Mouse (Mus musculus): Measurements from ENCODE around the gene Rab11fip3. TPM values are rescaled to one million over a fixed set of nuclear protein-coding genes. Genes with fewer than 3 reads are reported as not detected.
A peak's percentile ranks its signal among the peaks of the same experiment; 100 is the strongest.
"Not testable (repeated sequence)": the region's sequence is repeated elsewhere in the genome, so short reads cannot be mapped to it uniquely, and the experiment has no call there.

Gene Rab11fip3
- polyA plus RNA-seq, 1 experiment from 2014 or later, result 8.2 TPM

- H3K4me2 ChIP-seq (ENCODE audit: low read depth, low read length), result no peak overlapping the region
- peaks cover 26% of the 10 kb centered on the region for H3K4me1 ChIP-seq (ENCODE audit: control insufficient read depth, insufficient read depth, low read length)
- no peak overlapping the region for H3K9ac ChIP-seq (ENCODE audit: low read length)
- ATAC-seq (replicated peaks; ENCODE audit: extremely low read depth, insufficient read depth, low FRiP score), result no peak
- H3K9me3 ChIP-seq (replicated peaks; ENCODE audit: control insufficient read depth, low read length), result no peaks in the 10 kb centered on the region
- no peaks in the 10 kb centered on the region for H3K36me3 ChIP-seq (ENCODE audit: control insufficient read depth, insufficient read depth)
- WGBS, result 56% methylated on average over 8 of the region's 8 CpGs
- no peak overlapping the region for H3K27ac ChIP-seq (ENCODE audit: low read length)
- no peak overlapping the region for H3K4me3 ChIP-seq (ENCODE audit: low read length)
- H3K27me3 ChIP-seq (ENCODE audit: control insufficient read depth, insufficient read depth, low read length), result no peaks in the 10 kb centered on the region
Observed at GRCm38 (mm10) chr17:26048118-26048517, 21.2 kb downstream of the Rab11fip3 start.

GRCm38 (mm10) chr17:26046253-26046997, 22.9 kb downstream of the Rab11fip3 start:
- H3K9ac ChIP-seq (ENCODE audit: low read length), result no peak overlapping the region

GRCm38 (mm10) chr17:26045285-26045684, 24.1 kb downstream of the Rab11fip3 start:
- WGBS, result 49% methylated on average over 4 of the region's 4 CpGs
- peaks cover 41% of the 10 kb centered on the region for H3K4me1 ChIP-seq (ENCODE audit: control insufficient read depth, insufficient read depth, low read length)
- H3K4me3 ChIP-seq (ENCODE audit: low read length), result no peak overlapping the region
- H3K9ac ChIP-seq (ENCODE audit: low read length), result no peak overlapping the region
- H3K27ac ChIP-seq (ENCODE audit: low read length), result no peak overlapping the region
- no peaks in the 10 kb centered on the region for H3K9me3 ChIP-seq (replicated peaks; ENCODE audit: control insufficient read depth, low read length)
- ATAC-seq (replicated peaks; ENCODE audit: extremely low read depth, insufficient read depth, low FRiP score), result no peak
- H3K4me2 ChIP-seq (ENCODE audit: low read depth, low read length), result no peak overlapping the region
- H3K27me3 ChIP-seq (ENCODE audit: control insufficient read depth, insufficient read depth, low read length), result no peaks in the 10 kb centered on the region
- H3K36me3 ChIP-seq (ENCODE audit: control insufficient read depth, insufficient read depth), result no peaks in the 10 kb centered on the region

More at GRCm38 (mm10) chr17:26046253-26046997, 22.9 kb downstream of the Rab11fip3 start:
- Histone ChIP-seq H3K4me3 (ENCODE audit: low read length) (no peak overlapping the region), H3K4me1 (ENCODE audit: control insufficient read depth, insufficient read depth, low read length) (peaks cover 38% of the 10 kb centered on the region), H3K9me3 (replicated peaks; ENCODE audit: control insufficient read depth, low read length) (no peaks in the 10 kb centered on the region), H3K4me2 (ENCODE audit: low read depth, low read length) (no peak overlapping the region), H3K27ac (ENCODE audit: low read length) (peak overlapping the region; percentile 15; the same call in 1 of the 2 replicates), H3K36me3 (ENCODE audit: control insufficient read depth, insufficient read depth) (no peaks in the 10 kb centered on the region), H3K27me3 (ENCODE audit: control insufficient read depth, insufficient read depth, low read length) (no peaks in the 10 kb centered on the region)
- ATAC-seq (replicated peaks; ENCODE audit: extremely low read depth, insufficient read depth, low FRiP score), result no peak
- WGBS, result 47% methylated on average over 10 of the region's 10 CpGs

GRCm38 (mm10) chr17:26043249-26043636, 26.1 kb downstream of the Rab11fip3 start:
- Histone ChIP-seq H3K36me3 (ENCODE audit: control insufficient read depth, insufficient read depth) (no peaks in the 10 kb centered on the region), H3K4me3 (ENCODE audit: low read length) (no peak overlapping the region), H3K9ac (ENCODE audit: low read length) (peak overlapping the region; percentile 37; the same call in 1 of the 2 replicates), H3K27me3 (ENCODE audit: control insufficient read depth, insufficient read depth, low read length) (no peaks in the 10 kb centered on the region), H3K4me1 (ENCODE audit: control insufficient read depth, insufficient read depth, low read length) (peaks cover 37% of the 10 kb centered on the region), H3K4me2 (ENCODE audit: low read depth, low read length) (peak overlapping the region; percentile 56), H3K27ac (ENCODE audit: low read length) (peak overlapping the region; percentile 91), H3K9me3 (replicated peaks; ENCODE audit: control insufficient read depth, low read length) (no peaks in the 10 kb centered on the region)
- WGBS, result 19% methylated on average over 5 of the region's 5 CpGs
- peak; percentile 87 for ATAC-seq (replicated peaks; ENCODE audit: extremely low read depth, insufficient read depth, low FRiP score)

GRCm38 (mm10) chr17:26042599-26043248, 26.6 kb downstream of the Rab11fip3 start:
- no peaks in the 10 kb centered on the region for H3K9me3 ChIP-seq (replicated peaks; ENCODE audit: control insufficient read depth, low read length)
- WGBS, result 48% methylated on average over 13 of the region's 13 CpGs
- H3K27me3 ChIP-seq (ENCODE audit: control insufficient read depth, insufficient read depth, low read length), result no peaks in the 10 kb centered on the region
- H3K4me3 ChIP-seq (ENCODE audit: low read length), result peak overlapping the region; percentile 29
- peaks cover 34% of the 10 kb centered on the region for H3K4me1 ChIP-seq (ENCODE audit: control insufficient read depth, insufficient read depth, low read length)
- H3K27ac ChIP-seq (ENCODE audit: low read length), result peak overlapping the region; percentile 91
- ATAC-seq (replicated peaks; ENCODE audit: extremely low read depth, insufficient read depth, low FRiP score), result peak; percentile 66
- H3K4me2 ChIP-seq (ENCODE audit: low read depth, low read length), result peak overlapping the region; percentile 56
- H3K9ac ChIP-seq (ENCODE audit: low read length), result peak overlapping the region; percentile 44
- H3K36me3 ChIP-seq (ENCODE audit: control insufficient read depth, insufficient read depth), result no peaks in the 10 kb centered on the region

- H3K27ac ChIP-seq (ENCODE audit: low read length), result no peak overlapping the region
- ATAC-seq (replicated peaks; ENCODE audit: extremely low read depth, insufficient read depth, low FRiP score), result no peak
Observed at GRCm38 (mm10) chr17:26041111-26041802, 28.1 kb downstream of the Rab11fip3 start.

GRCm38 (mm10) chr17:26040711-26041110, 28.6 kb downstream of the Rab11fip3 start:
- not testable (repeated sequence) for ATAC-seq (replicated peaks; ENCODE audit: extremely low read depth, insufficient read depth, low FRiP score); H3K9ac ChIP-seq (ENCODE audit: low read length); H3K27ac ChIP-seq (ENCODE audit: low read length); H3K4me3 ChIP-seq (ENCODE audit: low read length); H3K27me3 ChIP-seq (ENCODE audit: control insufficient read depth, insufficient read depth, low read length); H3K36me3 ChIP-seq (ENCODE audit: control insufficient read depth, insufficient read depth); H3K4me2 ChIP-seq (ENCODE audit: low read depth, low read length); H3K9me3 ChIP-seq (replicated peaks; ENCODE audit: control insufficient read depth, low read length)
- H3K4me1 ChIP-seq (ENCODE audit: control insufficient read depth, insufficient read depth, low read length), result peaks cover 26% of the 10 kb centered on the region
- 75% methylated on average over 8 of the region's 8 CpGs for whole genome bisulfite sequencing

More at GRCm38 (mm10) chr17:26041111-26041802, 28.1 kb downstream of the Rab11fip3 start:
- H3K4me3 ChIP-seq (ENCODE audit: low read length), result no peak overlapping the region
- no peaks in the 10 kb centered on the region for H3K36me3 ChIP-seq (ENCODE audit: control insufficient read depth, insufficient read depth)
- WGBS, result 44% methylated on average over 9 of the region's 9 CpGs
- no peaks in the 10 kb centered on the region for H3K27me3 ChIP-seq (ENCODE audit: control insufficient read depth, insufficient read depth, low read length)
- peaks cover 28% of the 10 kb centered on the region for H3K4me1 ChIP-seq (ENCODE audit: control insufficient read depth, insufficient read depth, low read length)
- H3K9ac ChIP-seq (ENCODE audit: low read length), result no peak overlapping the region
- H3K4me2 ChIP-seq (ENCODE audit: low read depth, low read length), result no peak overlapping the region
- H3K9me3 ChIP-seq (replicated peaks; ENCODE audit: control insufficient read depth, low read length), result no peaks in the 10 kb centered on the region

GRCm38 (mm10) chr17:26032037-26032436, 37.3 kb downstream of the Rab11fip3 start:
- 61% methylated on average over 6 of the region's 6 CpGs for WGBS
- no peaks in the 10 kb centered on the region for H3K36me3 ChIP-seq (ENCODE audit: control insufficient read depth, insufficient read depth)
- H3K27me3 ChIP-seq (ENCODE audit: control insufficient read depth, insufficient read depth, low read length), result no peaks in the 10 kb centered on the region
- ATAC-seq (replicated peaks; ENCODE audit: extremely low read depth, insufficient read depth, low FRiP score), result no peak
- no peak overlapping the region for H3K27ac ChIP-seq (ENCODE audit: low read length)
- no peaks in the 10 kb centered on the region for H3K9me3 ChIP-seq (replicated peaks; ENCODE audit: control insufficient read depth, low read length)
- no peak overlapping the region for H3K9ac ChIP-seq (ENCODE audit: low read length)
- H3K4me3 ChIP-seq (ENCODE audit: low read length), result no peak overlapping the region
- no peak overlapping the region for H3K4me2 ChIP-seq (ENCODE audit: low read depth, low read length)
- H3K4me1 ChIP-seq (ENCODE audit: control insufficient read depth, insufficient read depth, low read length), result no peaks in the 10 kb centered on the region

- Histone ChIP-seq H3K4me1 (ENCODE audit: control insufficient read depth, insufficient read depth, low read length) (no peaks in the 10 kb centered on the region), H3K9ac (ENCODE audit: low read length) (no peak overlapping the region), H3K4me2 (ENCODE audit: low read depth, low read length) (no peak overlapping the region), H3K27me3 (ENCODE audit: control insufficient read depth, insufficient read depth, low read length) (no peaks in the 10 kb centered on the region), H3K27ac (ENCODE audit: low read length) (no peak overlapping the region), H3K36me3 (ENCODE audit: control insufficient read depth, insufficient read depth) (no peaks in the 10 kb centered on the region), H3K9me3 (replicated peaks; ENCODE audit: control insufficient read depth, low read length) (no peaks in the 10 kb centered on the region), H3K4me3 (ENCODE audit: low read length) (no peak overlapping the region)
- WGBS, result 77% methylated on average over 5 of the region's 5 CpGs
- ATAC-seq (replicated peaks; ENCODE audit: extremely low read depth, insufficient read depth, low FRiP score), result no peak
Observed at GRCm38 (mm10) chr17:26031583-26031982, 37.8 kb downstream of the Rab11fip3 start.

Data from heart, embryonic 16.5 days (tissue).